13 mouse cellular contexts compared by ENCODE assay signal in genomic region chr14:76651096-76651495, GRCm38 (mm10).
"Had no signal": no experiment of that assay in that cellular context is flagged by ENCODE, and none has a peak within 500 bp of the region (broad histone marks: within the 10 kb centered on the region; RNA-seq: fewer than 3 reads in every experiment).

No protein-coding gene starts in this region.

- DNase-seq: kidney, adult 8-10 months; kidney, postnatal 25 days; lung, embryonic 14.5 days; lung, postnatal 10 days; lung, postnatal 4 days; midbrain, embryonic 14.5 days; thymus, adult 2 months; thymus, postnatal 25 days had no signal

- H3K4me3 ChIP-seq: limb, embryonic 15.5 days; liver, embryonic 12.5 days; midbrain, embryonic 10.5 days; myocyte; neural tube, embryonic 15.5 days had no signal

- H3K27ac ChIP-seq: limb, embryonic 15.5 days; liver, embryonic 12.5 days; neural tube, embryonic 15.5 days had no signal
